Mouse (Mus musculus): ENCODE results near the gene Olfr47.

DNA sequence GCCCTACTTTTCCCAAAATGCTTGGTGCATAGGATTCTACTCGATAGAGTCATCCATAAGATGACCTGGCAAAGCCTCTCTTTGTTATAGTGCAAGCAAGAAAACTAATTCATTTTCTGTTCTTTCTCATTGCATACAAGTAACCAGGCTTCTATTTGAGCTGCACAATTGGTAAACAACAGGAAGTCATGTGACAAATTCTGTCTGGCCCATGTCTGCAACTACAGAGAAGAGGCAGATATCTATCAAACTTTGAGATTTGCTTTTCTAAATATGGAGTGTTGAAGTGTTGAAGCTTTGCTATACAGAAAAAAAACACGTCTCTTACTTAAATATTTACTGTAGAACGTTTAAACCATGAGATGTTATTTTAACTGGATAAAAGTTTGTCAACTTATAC lies 33.2 kb upstream of the Olfr47 start:
- TF ChIP-seq CTCF (conservative IDR thresholded peaks at IDR 0.05; ENCODE audit: insufficient read depth, insufficient read length, low read depth, low read length) = no peak
- TF ChIP-seq POLR2A (IDR thresholded peaks at IDR 0.05; ENCODE audit: low read depth, low read length) = no peak

Measured in kidney, adult 2 months (tissue).